Mouse (Mus musculus) limb, embryonic 15.5 days (tissue): Measurements from ENCODE around the gene Fam81a. TPM values are rescaled to one million over a fixed set of nuclear protein-coding genes. Genes with fewer than 3 reads are reported as not detected.

ENCODE experiments used
- ATAC-seq: fragments of 200-750 bp; cut with Nextera tagmentation; 2 replicates; pipeline ENCODE4 v1.8.0; 2017; ENCODE audit warnings: low read depth, moderate TSS enrichment; ENCODE audit not compliant: insufficient number of reproducible peaks, low FRiP score, low TSS enrichment
- H3K27ac ChIP-seq: fragments of 300-500 bp; sonication (generic); 2 replicates; pipeline ENCODE4 v1.5.1; 2015; ENCODE audit warnings: moderate library complexity, mild to moderate bottlenecking, inconsistent platforms
- H3K27me3 ChIP-seq: fragments of 300-500 bp; sonication (generic); 2 replicates; pipeline ENCODE4 v1.6.1; 2015; ENCODE audit warnings: inconsistent platforms
- H3K36me3 ChIP-seq: fragments of 300-500 bp; sonication (generic); 2 replicates; pipeline ENCODE4 v1.6.1; 2015; ENCODE audit warnings: inconsistent platforms
- H3K4me1 ChIP-seq: fragments of 300-500 bp; sonication (generic); 2 replicates; pipeline ENCODE4 v1.6.1; 2015; ENCODE audit warnings: inconsistent platforms
- H3K4me2 ChIP-seq: fragments of 300-500 bp; sonication (generic); 2 replicates; pipeline ENCODE4 v1.6.1; 2015; ENCODE audit warnings: mild to moderate bottlenecking, inconsistent platforms
- H3K4me3 ChIP-seq: fragments of 300-500 bp; sonication (generic); 2 replicates; pipeline ENCODE4 v1.5.1; 2015; ENCODE audit warnings: mild to moderate bottlenecking, inconsistent platforms
- H3K9ac ChIP-seq: fragments of 300-500 bp; sonication (generic); 2 replicates; pipeline ENCODE4 v1.6.1; 2015; ENCODE audit warnings: inconsistent platforms
- H3K9me3 ChIP-seq: fragments of 300-500 bp; sonication (generic); 2 replicates; pipeline ENCODE4 v1.6.1; 2016; ENCODE audit warnings: inconsistent platforms
- WGBS: fragments of 180-500 bp; shearing (Covaris S2); methylation state at CpG from one replicate; pipeline ENCODE4 v1.1.7; 2015; 5-methylcytosine and 5-hydroxymethylcytosine counted together
- polyA plus RNA-seq: library from polyadenylated mRNA; unstranded; fragments of >200 nt; fragmentation: Nextera tagmentation; extraction: Ambion mirVana; gene quantifications from 2 replicates; pipeline ENCODE4 v1.2.1, GENCODE M21; 2015

Gene Fam81a
- polyA plus RNA-seq, 1 experiment from 2014 or later = 8.2 TPM

GRCm38 (mm10) chr9:70108151-70108550, 34.2 kb downstream of the Fam81a start:
- Histone ChIP-seq H3K9ac (no peak overlapping the region), H3K4me1 (peaks cover 7% of the 10 kb centered on the region), H3K9me3 (no peaks in the 10 kb centered on the region), H3K27ac (no peak overlapping the region), H3K36me3 (no peaks in the 10 kb centered on the region), H3K4me3 (no peak overlapping the region), H3K4me2 (no peak overlapping the region), H3K27me3 (peaks cover 7% of the 10 kb centered on the region; the same call in 1 of the 2 replicates)
- ATAC-seq = no peak
- 79% methylated on average over 5 of the region's 5 CpGs for WGBS

GRCm38 (mm10) chr9:70105573-70105972, 36.8 kb downstream of the Fam81a start:
- no peak overlapping the region for H3K4me2 ChIP-seq
- no peaks in the 10 kb centered on the region for H3K9me3 ChIP-seq
- no peak overlapping the region for H3K9ac ChIP-seq
- H3K36me3 ChIP-seq = no peaks in the 10 kb centered on the region
- H3K27ac ChIP-seq = no peak overlapping the region
- H3K4me3 ChIP-seq = no peak overlapping the region
- 69% methylated on average over 5 of the region's 5 CpGs for WGBS
- H3K4me1 ChIP-seq = no peaks in the 10 kb centered on the region
- peaks cover 7% of the 10 kb centered on the region; the same call in 1 of the 2 replicates for H3K27me3 ChIP-seq
- no peak for ATAC-seq

GRCm38 (mm10) chr9:70103106-70103505, 39.3 kb downstream of the Fam81a start:
- H3K4me3 ChIP-seq = no peak overlapping the region
- H3K9me3 ChIP-seq = no peaks in the 10 kb centered on the region
- WGBS = 45% methylated on average over 8 of the region's 8 CpGs

GRCm38 (mm10) chr9:70097542-70097941, 44.8 kb downstream of the Fam81a start:
- WGBS = 85% methylated on average over 2 of the region's 2 CpGs
- no peak overlapping the region for H3K27ac ChIP-seq
- H3K9ac ChIP-seq = no peak overlapping the region
- H3K4me3 ChIP-seq = no peak overlapping the region
- H3K36me3 ChIP-seq = no peaks in the 10 kb centered on the region
- no peak overlapping the region for H3K4me2 ChIP-seq
- ATAC-seq = no peak
- H3K9me3 ChIP-seq = no peaks in the 10 kb centered on the region
- no peaks in the 10 kb centered on the region for H3K27me3 ChIP-seq
- H3K4me1 ChIP-seq = no peaks in the 10 kb centered on the region

More at GRCm38 (mm10) chr9:70103106-70103505, 39.3 kb downstream of the Fam81a start:
- no peaks in the 10 kb centered on the region for H3K4me1 ChIP-seq
- no peak overlapping the region for H3K4me2 ChIP-seq
- no peak for ATAC-seq
- no peaks in the 10 kb centered on the region for H3K36me3 ChIP-seq
- no peak overlapping the region for H3K9ac ChIP-seq
- H3K27ac ChIP-seq = no peak overlapping the region
- H3K27me3 ChIP-seq = no peaks in the 10 kb centered on the region; the same call in 1 of the 2 replicates

GRCm38 (mm10) chr9:70095016-70095415, 47.3 kb downstream of the Fam81a start:
- no peak for ATAC-seq
- no peaks in the 10 kb centered on the region; the same call in 1 of the 2 replicates for H3K4me1 ChIP-seq
- no peak overlapping the region for H3K4me3 ChIP-seq
- 67% methylated on average over 6 of the region's 6 CpGs for WGBS
- H3K36me3 ChIP-seq = no peaks in the 10 kb centered on the region
- no peak overlapping the region for H3K9ac ChIP-seq
- H3K4me2 ChIP-seq = no peak overlapping the region
- H3K27me3 ChIP-seq = no peaks in the 10 kb centered on the region
- no peak overlapping the region for H3K27ac ChIP-seq
- no peaks in the 10 kb centered on the region for H3K9me3 ChIP-seq

GRCm38 (mm10) chr9:70090541-70090940, 51.8 kb downstream of the Fam81a start:
- no peak overlapping the region for H3K4me3 ChIP-seq
- no peak overlapping the region for H3K4me2 ChIP-seq
- no peaks in the 10 kb centered on the region for H3K9me3 ChIP-seq
- no peaks in the 10 kb centered on the region for H3K36me3 ChIP-seq
- H3K9ac ChIP-seq = no peak overlapping the region
- no peaks in the 10 kb centered on the region for H3K27me3 ChIP-seq
- ATAC-seq = no peak
- peaks cover 16% of the 10 kb centered on the region for H3K4me1 ChIP-seq
- WGBS = 44% methylated on average over 10 of the region's 10 CpGs
- no peak overlapping the region for H3K27ac ChIP-seq

- Histone ChIP-seq H3K4me2 (no peak overlapping the region), H3K36me3 (no peaks in the 10 kb centered on the region), H3K4me3 (no peak overlapping the region), H3K27ac (no peak overlapping the region), H3K9me3 (no peaks in the 10 kb centered on the region), H3K4me1 (peaks cover 16% of the 10 kb centered on the region), H3K27me3 (no peaks in the 10 kb centered on the region), H3K9ac (no peak overlapping the region)
- no peak for ATAC-seq
- WGBS = 55% methylated on average over 6 of the region's 6 CpGs
Measured at GRCm38 (mm10) chr9:70088786-70089096, 53.6 kb downstream of the Fam81a start.

- peaks cover 16% of the 10 kb centered on the region for H3K4me1 ChIP-seq
- H3K4me3 ChIP-seq = no peak overlapping the region
- H3K27me3 ChIP-seq = no peaks in the 10 kb centered on the region
- WGBS = 32% methylated on average over 19 of the region's 19 CpGs
- no peaks in the 10 kb centered on the region for H3K36me3 ChIP-seq
- no peaks in the 10 kb centered on the region for H3K9me3 ChIP-seq
- no peak overlapping the region for H3K27ac ChIP-seq
- H3K4me2 ChIP-seq = no peak overlapping the region
- H3K9ac ChIP-seq = no peak overlapping the region
- peak; percentile 46; the same call in 1 of the 2 replicates for ATAC-seq
Measured at GRCm38 (mm10) chr9:70088041-70088785, 54.1 kb downstream of the Fam81a start.

- H3K9ac ChIP-seq = no peak overlapping the region
- peaks cover 21% of the 10 kb centered on the region for H3K4me1 ChIP-seq
- no peak overlapping the region for H3K4me2 ChIP-seq
- H3K9me3 ChIP-seq = no peaks in the 10 kb centered on the region
- no peak for ATAC-seq
- H3K36me3 ChIP-seq = no peaks in the 10 kb centered on the region
- H3K4me3 ChIP-seq = no peak overlapping the region
- WGBS = 52% methylated on average over 5 of the region's 5 CpGs
- no peaks in the 10 kb centered on the region for H3K27me3 ChIP-seq
- no peak overlapping the region for H3K27ac ChIP-seq
Measured at GRCm38 (mm10) chr9:70087379-70087778, 55.0 kb downstream of the Fam81a start.

- H3K9me3 ChIP-seq = no peaks in the 10 kb centered on the region
- H3K27ac ChIP-seq = no peak overlapping the region
- H3K4me1 ChIP-seq = peaks cover 24% of the 10 kb centered on the region
- no peak for ATAC-seq
- H3K4me2 ChIP-seq = no peak overlapping the region
- no peak overlapping the region for H3K4me3 ChIP-seq
- no peak overlapping the region for H3K9ac ChIP-seq
- WGBS = 20% methylated on average over 6 of the region's 6 CpGs
- H3K36me3 ChIP-seq = no peaks in the 10 kb centered on the region
- H3K27me3 ChIP-seq = no peaks in the 10 kb centered on the region
Measured at GRCm38 (mm10) chr9:70086091-70086490, 56.3 kb downstream of the Fam81a start.

GRCm38 (mm10) chr9:70084107-70084506, 58.3 kb downstream of the Fam81a start:
- Histone ChIP-seq H3K4me2 (no peak overlapping the region), H3K36me3 (no peaks in the 10 kb centered on the region), H3K4me1 (peaks cover 24% of the 10 kb centered on the region), H3K4me3 (no peak overlapping the region), H3K27me3 (no peaks in the 10 kb centered on the region), H3K9me3 (no peaks in the 10 kb centered on the region), H3K9ac (no peak overlapping the region), H3K27ac (no peak overlapping the region)
- no peak for ATAC-seq
- WGBS = 61% methylated on average over 11 of the region's 11 CpGs

- Histone ChIP-seq H3K4me3 (peak overlapping the region; percentile 25), H3K9me3 (no peaks in the 10 kb centered on the region), H3K27ac (no peak overlapping the region), H3K36me3 (no peaks in the 10 kb centered on the region), H3K9ac (no peak overlapping the region), H3K4me1 (peaks cover 11% of the 10 kb centered on the region), H3K27me3 (no peaks in the 10 kb centered on the region), H3K4me2 (peak overlapping the region; percentile 47)
- no peak for ATAC-seq
- WGBS = 24% methylated on average over 25 of the region's 25 CpGs
Measured at GRCm38 (mm10) chr9:70082357-70083204, 59.8 kb downstream of the Fam81a start.
